Mouse (Mus musculus) midbrain, embryonic 12.5 days (tissue): ENCODE measurements around the gene Clasp1. TPM values are rescaled to one million over a fixed set of nuclear protein-coding genes. Genes with fewer than 3 reads are reported as not detected.

Source experiments
- ATAC-seq: fragments of 200-750 bp; cut with Nextera tagmentation; 2 replicates; pipeline ENCODE4 v1.8.0; 2017; ENCODE audit warnings: low read depth, moderate TSS enrichment, moderate library complexity; ENCODE audit not compliant: low FRiP score
- H3K27ac ChIP-seq: fragments of 300-500 bp; sonication (generic); replicated peaks from 2 replicates; pipeline ENCODE4 v1.5.1; 2016; ENCODE audit warnings: mild to moderate bottlenecking
- H3K27me3 ChIP-seq: fragments of 300-500 bp; sonication (generic); 2 replicates; pipeline ENCODE4 v1.6.1; 2016; ENCODE audit warnings: mild to moderate bottlenecking
- H3K36me3 ChIP-seq: fragments of 300-500 bp; sonication (generic); 2 replicates; pipeline ENCODE4 v1.6.1; 2016
- H3K4me1 ChIP-seq: fragments of 300-500 bp; sonication (generic); 2 replicates; pipeline ENCODE4 v1.6.1; 2016
- H3K4me2 ChIP-seq: fragments of 300-500 bp; sonication (generic); replicated peaks from 2 replicates; pipeline ENCODE4 v1.6.1; 2016; ENCODE audit warnings: mild to moderate bottlenecking, moderate library complexity
- H3K4me3 ChIP-seq: fragments of 300-500 bp; sonication (generic); 2 replicates; pipeline ENCODE4 v1.5.1; 2016; ENCODE audit warnings: mild to moderate bottlenecking
- H3K9ac ChIP-seq: fragments of 300-500 bp; sonication (generic); replicated peaks from 2 replicates; pipeline ENCODE4 v1.6.1; 2016; ENCODE audit warnings: mild to moderate bottlenecking, moderate library complexity
- H3K9me3 ChIP-seq: fragments of 300-500 bp; sonication (generic); 2 replicates; pipeline ENCODE4 v1.6.1; 2016; ENCODE audit warnings: mild to moderate bottlenecking
- WGBS: fragments of 180-500 bp; shearing (Covaris S2); methylation state at CpG from one replicate; pipeline ENCODE4 v1.1.7; 2016; 5-methylcytosine and 5-hydroxymethylcytosine counted together
- polyA plus RNA-seq: library from polyadenylated mRNA; unstranded; fragments of >200 nt; fragmentation: Nextera tagmentation; extraction: Ambion mirVana; gene quantifications from 2 replicates; pipeline ENCODE4 v1.2.1, GENCODE M21; 2016

Clasp1 gene
- polyA plus RNA-seq = 139 and 156 TPM in 2 replicates

DNA sequence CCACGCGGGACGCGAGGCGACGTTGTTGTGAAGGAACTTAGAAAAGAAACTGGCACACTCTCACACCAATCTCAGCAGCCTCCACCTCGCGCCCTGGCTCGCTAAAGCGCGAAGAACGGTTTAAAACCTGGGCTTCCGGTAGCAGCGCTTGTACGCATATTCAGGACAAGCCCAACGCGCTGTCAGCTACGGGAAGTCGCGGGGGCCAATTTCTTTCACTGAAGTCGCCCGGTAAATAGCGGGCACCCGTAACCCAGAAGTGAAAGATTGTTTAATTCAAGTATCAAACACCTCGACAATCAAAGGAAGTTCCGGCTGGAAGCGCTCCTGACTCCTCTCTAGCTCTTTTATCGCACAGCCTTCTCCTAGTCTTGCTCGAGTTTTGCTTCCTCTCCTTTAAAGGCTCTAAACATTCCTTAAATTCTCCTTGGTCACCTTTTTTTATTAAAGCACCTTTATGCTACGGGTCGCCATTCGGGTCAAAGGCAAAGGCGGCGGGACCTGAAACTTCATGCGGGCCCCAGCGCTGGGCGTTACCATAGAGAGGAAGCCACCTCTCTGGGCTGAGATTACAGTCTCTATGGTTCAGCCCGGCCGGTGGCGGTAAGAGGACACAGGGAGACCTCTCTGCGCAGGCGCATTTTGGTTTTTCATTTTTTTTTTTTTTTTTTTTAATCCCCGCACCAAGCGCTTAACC, at the start of gene Clasp1:
Gene Clasp1 (plus strand): TSS at position 302 of the 697 bp plus-strand sequence.
- Histone ChIP-seq H3K36me3 (peaks cover 5% of the 10 kb centered on the region; the same call in 1 of the 2 replicates), H3K4me3 (peak within 1 kb of the TSS; percentile 92), H3K27me3 (no peaks in the 10 kb centered on the region), H3K4me1 (peaks cover 20% of the 10 kb centered on the region), H3K27ac (peak within 1 kb of the TSS; percentile 97), H3K4me2 (peak within 1 kb of the TSS; percentile 81), H3K9me3 (no peaks in the 10 kb centered on the region), H3K9ac (peak within 1 kb of the TSS; percentile 91)
- 1% methylated on average over 44 of the region's 44 CpGs for WGBS
- peak; percentile 96 for ATAC-seq

DNA sequence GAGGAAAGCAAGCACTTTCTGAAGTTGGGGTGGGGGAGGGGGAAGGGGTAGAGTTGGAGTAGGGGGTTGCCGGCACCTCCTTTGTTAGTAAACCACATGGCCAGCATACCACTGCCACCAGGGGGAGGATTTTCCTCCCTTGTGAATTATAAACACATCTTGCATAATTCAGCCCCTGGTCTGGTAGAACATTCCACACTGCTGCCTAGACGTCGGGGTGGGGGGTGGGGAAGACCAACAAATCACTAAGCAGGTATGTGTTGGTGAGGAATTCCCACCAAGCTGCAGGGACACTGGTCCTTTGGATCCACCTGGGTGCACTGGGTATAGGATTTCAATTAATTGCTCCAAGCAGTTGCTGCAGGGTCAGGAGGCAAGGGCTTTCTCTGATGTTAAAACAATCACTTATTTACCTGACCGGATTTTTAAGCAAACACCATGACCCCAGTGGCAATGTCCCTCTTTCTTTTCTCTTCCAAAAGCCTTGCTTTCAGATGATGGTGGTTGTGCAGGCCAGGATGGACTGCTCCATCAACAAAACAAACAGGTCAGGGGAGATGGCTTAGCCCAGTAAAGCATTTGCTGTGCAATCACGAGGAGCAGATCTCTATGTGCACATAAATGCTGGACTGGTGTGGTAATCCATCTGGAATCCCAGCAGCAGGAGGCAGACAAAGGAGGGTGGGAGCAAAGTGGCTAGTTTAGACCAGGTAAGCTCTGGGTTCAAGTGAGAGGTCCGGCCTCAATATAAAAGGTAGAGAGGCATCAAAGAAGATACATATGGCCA, 45.0 kb upstream of the Clasp1 start:
- Histone ChIP-seq H3K9me3 (no peaks in the 10 kb centered on the region), H3K4me1 (no peaks in the 10 kb centered on the region), H3K36me3 (no peaks in the 10 kb centered on the region), H3K9ac (no peak overlapping the region), H3K27ac (no peak overlapping the region), H3K4me2 (no peak overlapping the region), H3K4me3 (no peak overlapping the region), H3K27me3 (no peaks in the 10 kb centered on the region)
- WGBS = 49% methylated on average over 6 of the region's 6 CpGs
- ATAC-seq = no peak

DNA sequence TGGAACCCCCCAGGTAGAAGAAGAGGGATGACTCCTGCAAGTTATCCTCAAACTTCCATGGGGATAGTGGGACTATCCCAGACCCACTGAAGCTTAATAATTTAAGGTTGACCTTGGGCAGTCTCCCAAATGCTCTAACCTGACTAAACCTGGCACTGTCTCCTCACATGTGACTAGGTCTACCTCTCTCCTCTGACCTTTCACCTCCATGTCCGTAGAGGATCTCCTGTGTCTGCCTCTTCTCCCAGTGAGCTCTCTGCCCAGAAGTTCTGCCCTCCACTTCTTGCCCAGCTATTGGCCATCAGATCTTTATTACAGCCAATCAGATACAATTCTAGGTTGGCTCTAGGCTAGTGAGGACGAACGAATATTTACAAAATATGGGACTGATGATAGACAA, 38.9 kb upstream of the Clasp1 start:
- Histone ChIP-seq H3K4me1 (no peaks in the 10 kb centered on the region), H3K4me2 (no peak overlapping the region), H3K36me3 (no peaks in the 10 kb centered on the region), H3K9ac (no peak overlapping the region), H3K9me3 (no peaks in the 10 kb centered on the region), H3K27me3 (no peaks in the 10 kb centered on the region), H3K27ac (no peak overlapping the region), H3K4me3 (no peak overlapping the region)
- ATAC-seq = no peak
- 86% methylated on average over 3 of the region's 3 CpGs for WGBS

DNA sequence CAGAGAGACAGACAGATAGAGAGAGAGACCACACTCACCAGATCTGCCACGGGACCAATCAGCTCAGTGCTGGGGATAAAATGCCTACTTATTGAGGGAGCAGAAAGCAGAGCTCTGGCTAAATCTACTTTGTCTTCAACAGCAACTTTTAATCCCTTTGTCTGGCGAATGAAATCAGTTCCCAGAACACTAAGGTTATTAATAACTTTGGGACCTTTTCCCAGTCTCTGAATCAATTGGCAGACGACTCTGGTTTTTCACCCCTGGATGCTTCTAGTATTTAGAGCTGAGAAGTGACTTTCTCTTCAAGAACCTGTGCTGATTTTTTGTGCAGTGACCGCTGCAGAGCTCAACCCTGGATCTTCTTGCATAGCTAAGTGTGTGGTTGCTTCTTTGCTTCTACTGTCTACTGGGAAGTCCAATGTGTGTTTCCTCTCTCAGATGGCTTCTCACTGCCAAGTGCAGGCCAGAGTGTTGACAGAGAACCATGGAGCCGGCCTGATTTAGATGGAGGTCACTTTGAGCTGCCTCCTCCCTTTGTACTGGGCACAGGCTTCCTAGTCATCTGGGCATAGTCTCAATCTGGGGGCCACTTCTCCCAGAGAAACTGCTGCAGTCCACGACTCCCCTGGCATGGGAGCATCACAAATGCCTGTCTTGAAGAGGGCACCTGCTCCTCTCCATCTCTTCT, 29.6 kb upstream of the Clasp1 start:
- WGBS = 65% methylated on average over 6 of the region's 6 CpGs
- no peaks in the 10 kb centered on the region for H3K27me3 ChIP-seq
- H3K4me2 ChIP-seq = no peak overlapping the region
- no peak overlapping the region for H3K27ac ChIP-seq
- H3K4me3 ChIP-seq = no peak overlapping the region
- H3K9ac ChIP-seq = no peak overlapping the region
- H3K9me3 ChIP-seq = no peaks in the 10 kb centered on the region
- ATAC-seq = no peak
- no peaks in the 10 kb centered on the region for H3K36me3 ChIP-seq
- H3K4me1 ChIP-seq = no peaks in the 10 kb centered on the region

DNA sequence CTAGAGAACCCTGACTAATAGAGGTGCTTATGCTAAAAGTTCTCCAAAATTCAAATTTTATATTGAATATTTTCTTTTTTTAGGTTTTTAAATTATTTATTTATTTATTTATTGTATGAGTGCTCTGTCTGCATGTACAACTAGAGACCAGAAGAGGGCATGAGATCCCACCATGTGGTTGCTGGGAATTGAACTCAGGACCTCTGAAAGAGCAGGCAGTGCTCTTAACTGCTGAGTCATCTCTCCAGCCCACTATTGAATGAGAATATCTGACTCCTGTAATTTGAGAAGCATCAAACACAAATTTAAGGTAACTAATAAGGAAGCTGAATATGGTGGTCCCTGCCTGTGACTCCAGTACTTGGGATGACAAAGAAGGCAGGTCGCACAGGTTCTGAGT, 20.9 kb upstream of the Clasp1 start:
- H3K4me1 ChIP-seq = no peaks in the 10 kb centered on the region
- H3K4me3 ChIP-seq = no peak overlapping the region
- ATAC-seq = no peak
- no peaks in the 10 kb centered on the region for H3K36me3 ChIP-seq
- no peak overlapping the region for H3K27ac ChIP-seq
- H3K9ac ChIP-seq = no peak overlapping the region
- 90% methylated on average over 1 of the region's 1 CpGs for WGBS
- no peak overlapping the region for H3K4me2 ChIP-seq
- no peaks in the 10 kb centered on the region for H3K27me3 ChIP-seq
- H3K9me3 ChIP-seq = no peaks in the 10 kb centered on the region

DNA sequence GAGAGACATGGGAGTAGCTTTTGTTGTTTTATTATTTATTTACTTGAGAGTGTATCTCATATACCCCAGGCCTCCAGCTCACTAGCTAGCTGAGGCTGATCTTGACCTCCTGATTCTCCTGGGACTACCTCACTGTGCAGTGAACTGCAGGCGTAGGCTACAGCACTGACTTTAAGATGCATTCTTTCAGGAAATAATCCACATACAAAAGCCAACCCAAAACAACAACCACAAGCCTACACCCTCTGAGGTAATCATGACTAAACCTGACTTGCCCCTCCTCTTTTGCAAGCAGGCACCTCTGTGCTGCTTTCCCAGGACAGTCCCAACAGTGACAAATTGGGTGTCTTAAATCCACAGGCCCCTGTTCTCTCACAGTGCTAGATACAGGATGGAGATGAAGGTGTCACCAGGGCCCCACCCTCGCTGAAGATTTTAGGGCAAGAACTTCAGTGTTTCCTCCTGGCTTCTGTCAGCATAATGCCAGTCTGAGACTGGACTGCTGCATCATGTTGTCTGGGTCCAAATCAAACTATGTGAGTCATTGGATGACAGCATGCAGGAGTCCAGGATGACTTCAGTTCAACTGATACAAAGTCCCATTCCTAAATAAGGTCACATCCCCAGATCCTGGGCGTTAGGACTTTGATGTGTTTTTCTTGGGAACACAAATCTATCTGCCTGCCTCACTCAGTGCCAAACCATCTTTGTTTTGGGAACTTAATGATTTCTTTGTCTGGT, 20.0 kb upstream of the Clasp1 start:
- ATAC-seq = no peak
- no peaks in the 10 kb centered on the region for H3K36me3 ChIP-seq
- 66% methylated on average over 3 of the region's 3 CpGs for WGBS
- no peaks in the 10 kb centered on the region for H3K4me1 ChIP-seq
- no peaks in the 10 kb centered on the region for H3K27me3 ChIP-seq
- no peak overlapping the region for H3K27ac ChIP-seq
- H3K9me3 ChIP-seq = no peaks in the 10 kb centered on the region
- H3K9ac ChIP-seq = no peak overlapping the region
- H3K4me2 ChIP-seq = no peak overlapping the region
- no peak overlapping the region for H3K4me3 ChIP-seq

DNA sequence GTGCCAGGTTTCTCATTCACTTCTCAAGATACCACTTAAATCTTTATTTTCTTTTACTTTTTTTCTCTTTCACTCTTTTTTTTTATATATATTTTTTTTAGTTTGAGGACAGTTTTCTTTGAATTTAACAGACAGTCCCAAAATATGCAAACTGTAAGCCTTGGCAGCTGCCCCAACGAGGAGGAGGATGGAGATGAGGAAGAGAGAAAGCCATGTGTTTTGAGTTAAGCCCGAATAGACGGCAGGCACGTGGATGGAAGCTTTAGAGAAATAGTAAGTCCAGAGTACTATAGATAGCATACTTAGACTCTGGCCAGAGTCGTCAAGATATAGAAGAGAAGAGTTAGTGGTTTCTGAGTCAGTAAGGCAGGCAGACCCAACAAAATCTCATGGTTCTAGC, 11.1 kb upstream of the Clasp1 start:
- no peak for ATAC-seq
- no peaks in the 10 kb centered on the region for H3K36me3 ChIP-seq
- H3K4me3 ChIP-seq = no peak overlapping the region
- H3K4me1 ChIP-seq = no peaks in the 10 kb centered on the region
- H3K4me2 ChIP-seq = no peak overlapping the region
- no peaks in the 10 kb centered on the region for H3K9me3 ChIP-seq
- no peaks in the 10 kb centered on the region for H3K27me3 ChIP-seq
- H3K9ac ChIP-seq = no peak overlapping the region
- no peak overlapping the region for H3K27ac ChIP-seq
- WGBS = 84% methylated on average over 5 of the region's 5 CpGs

DNA sequence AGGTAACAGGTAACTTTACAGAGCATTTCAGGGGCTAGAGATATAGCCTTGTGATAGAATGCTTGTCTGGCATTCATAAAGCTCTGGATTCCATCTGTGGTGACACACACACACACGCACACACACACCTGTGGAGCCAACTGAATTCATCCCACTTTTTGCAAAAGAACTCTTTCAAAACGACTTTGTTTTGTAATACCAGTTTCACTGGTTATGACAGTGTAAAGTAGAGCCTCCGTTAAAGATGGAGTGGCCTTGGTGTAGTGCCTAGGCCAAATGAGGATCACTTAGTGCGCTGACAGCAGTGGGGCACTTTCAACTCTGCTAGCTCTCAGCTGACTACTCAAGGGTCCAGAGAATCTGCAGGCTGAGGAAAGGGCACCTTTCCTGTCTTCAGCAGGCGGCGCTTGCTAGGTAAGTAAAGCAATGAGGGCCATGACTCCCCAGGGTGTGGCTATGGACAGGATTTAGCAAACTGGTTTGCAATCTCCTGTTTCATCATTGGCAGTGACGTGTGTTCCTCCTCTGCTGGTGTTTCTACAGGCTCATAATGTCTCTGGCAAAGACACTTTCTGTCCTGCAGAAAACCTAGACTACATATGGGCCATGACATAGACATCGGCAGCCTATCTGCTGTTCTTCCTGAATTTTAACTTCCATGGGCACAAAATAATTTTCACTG, 8.6 kb upstream of the Clasp1 start:
- H3K4me1 ChIP-seq = no peaks in the 10 kb centered on the region
- H3K9me3 ChIP-seq = no peaks in the 10 kb centered on the region
- WGBS = 79% methylated on average over 8 of the region's 8 CpGs
- H3K4me3 ChIP-seq = no peak overlapping the region
- H3K4me2 ChIP-seq = no peak overlapping the region
- H3K9ac ChIP-seq = no peak overlapping the region
- H3K27ac ChIP-seq = no peak overlapping the region
- H3K27me3 ChIP-seq = no peaks in the 10 kb centered on the region
- no peaks in the 10 kb centered on the region for H3K36me3 ChIP-seq
- ATAC-seq = no peak

DNA sequence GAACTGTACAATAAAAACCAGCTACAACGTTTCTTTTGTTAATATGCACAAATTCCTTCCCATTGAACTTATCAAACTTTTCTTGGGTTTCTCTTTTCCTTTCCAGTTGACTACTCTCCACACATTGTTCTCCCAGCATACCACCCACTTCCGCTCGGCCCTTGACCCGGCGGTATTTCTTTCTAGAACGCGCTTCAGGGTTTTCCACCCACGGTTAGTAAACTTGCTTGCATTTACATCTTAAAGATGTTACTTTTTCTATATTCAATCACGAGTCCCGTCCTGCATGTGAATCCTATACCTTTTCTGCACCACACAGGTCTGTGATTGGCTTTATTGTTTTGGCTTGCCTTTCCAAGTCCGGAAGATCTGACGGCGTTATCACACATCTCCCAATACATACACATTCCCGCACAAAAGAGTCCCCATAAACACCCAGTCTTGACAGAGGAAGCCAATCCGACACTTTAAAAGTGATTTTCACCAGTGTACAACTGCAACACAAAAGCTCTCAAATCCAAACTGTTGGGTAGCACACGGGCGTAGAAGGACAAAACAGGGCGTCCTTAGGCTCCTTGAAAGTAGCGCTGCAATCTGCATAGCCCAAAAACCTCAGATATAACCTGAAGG, 616 bp upstream of the Clasp1 start:
- under 1% methylated on average over 19 of the region's 19 CpGs for WGBS
- peak overlapping the region; percentile 62 for H3K9ac ChIP-seq
- H3K4me2 ChIP-seq = peak overlapping the region; percentile 77
- peak overlapping the region; percentile 97 for H3K27ac ChIP-seq
- peak overlapping the region; percentile 92 for H3K4me3 ChIP-seq
- H3K36me3 ChIP-seq = no peaks in the 10 kb centered on the region
- peak; percentile 11 for ATAC-seq
- H3K4me1 ChIP-seq = peaks cover 20% of the 10 kb centered on the region
- no peaks in the 10 kb centered on the region for H3K27me3 ChIP-seq
- no peaks in the 10 kb centered on the region for H3K9me3 ChIP-seq

DNA sequence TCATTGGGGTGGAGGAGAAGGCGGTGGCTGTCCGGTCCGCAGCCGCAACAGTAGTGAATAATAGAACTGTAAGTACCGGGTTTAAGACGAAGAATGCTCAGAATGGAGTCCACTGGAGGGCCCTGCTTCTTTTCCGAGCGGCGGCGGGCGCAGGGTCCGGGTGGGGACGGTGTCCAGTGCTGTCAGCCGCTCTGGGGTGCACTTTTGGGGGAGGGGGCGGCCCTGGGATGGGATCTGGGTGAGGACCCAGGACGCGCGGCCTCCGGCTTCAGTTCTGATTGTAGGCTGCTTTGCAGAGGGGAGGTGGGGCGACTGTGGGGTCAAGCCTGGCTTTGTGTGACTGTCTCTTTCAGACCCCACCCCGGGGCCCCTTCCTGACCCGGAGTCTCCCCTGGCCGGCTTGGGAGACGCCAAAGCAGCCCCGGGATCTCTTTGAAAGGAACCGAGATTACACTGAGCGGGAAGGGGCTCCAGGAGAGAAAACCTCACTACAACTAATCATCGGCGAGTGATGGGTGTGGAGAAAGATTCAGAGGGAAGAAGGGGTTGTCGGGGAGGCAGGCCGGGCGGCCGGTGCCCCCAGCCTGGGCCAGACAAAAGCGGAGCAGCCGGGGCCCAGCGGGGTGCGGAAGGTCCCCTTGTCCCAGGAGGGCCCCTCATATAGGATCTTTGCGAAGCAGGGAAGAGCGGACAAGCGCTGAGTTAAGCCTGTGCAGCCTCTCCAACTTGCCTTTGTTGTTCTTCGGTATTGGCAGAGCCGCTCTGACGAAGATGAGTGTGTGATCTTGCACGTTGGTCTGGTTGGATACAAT, 802 bp downstream of the Clasp1 start:
- Histone ChIP-seq H3K36me3 (peaks cover 11% of the 10 kb centered on the region), H3K4me3 (peak overlapping the region; percentile 92), H3K27ac (peak overlapping the region; percentile 97), H3K9ac (peak overlapping the region; percentile 91), H3K9me3 (no peaks in the 10 kb centered on the region), H3K4me1 (peaks cover 20% of the 10 kb centered on the region), H3K27me3 (no peaks in the 10 kb centered on the region), H3K4me2 (peak overlapping the region; percentile 81)
- peak; percentile 72 for ATAC-seq
- under 1% methylated on average over 41 of the region's 44 CpGs for WGBS
